Mouse (Mus musculus) layer of hippocampus, postnatal 25 days (tissue): ENCODE measurements around the gene Lrrc42. TPM values are rescaled to one million over a fixed set of nuclear protein-coding genes. Genes with fewer than 3 reads are reported as not detected.

Experiments
- DNase-seq, 2 experiments: peaks; one replicate each; pipeline ENCODE4 v3.0.0; 2022; ENCODE audit warnings: mixed read lengths in 2 of 2, low spot score in 1 of 2; ENCODE audit errors: extremely low spot score in 1 of 2
- total RNA-seq, 2 experiments: library from RNA; stranded (reverse); gene quantifications; 2 replicates each; pipeline ENCODE4 v1.2.3; 2021

The Lrrc42 gene
- total RNA-seq: 10 to 100 TPM; 33.2 to 40.4 TPM

DNA sequence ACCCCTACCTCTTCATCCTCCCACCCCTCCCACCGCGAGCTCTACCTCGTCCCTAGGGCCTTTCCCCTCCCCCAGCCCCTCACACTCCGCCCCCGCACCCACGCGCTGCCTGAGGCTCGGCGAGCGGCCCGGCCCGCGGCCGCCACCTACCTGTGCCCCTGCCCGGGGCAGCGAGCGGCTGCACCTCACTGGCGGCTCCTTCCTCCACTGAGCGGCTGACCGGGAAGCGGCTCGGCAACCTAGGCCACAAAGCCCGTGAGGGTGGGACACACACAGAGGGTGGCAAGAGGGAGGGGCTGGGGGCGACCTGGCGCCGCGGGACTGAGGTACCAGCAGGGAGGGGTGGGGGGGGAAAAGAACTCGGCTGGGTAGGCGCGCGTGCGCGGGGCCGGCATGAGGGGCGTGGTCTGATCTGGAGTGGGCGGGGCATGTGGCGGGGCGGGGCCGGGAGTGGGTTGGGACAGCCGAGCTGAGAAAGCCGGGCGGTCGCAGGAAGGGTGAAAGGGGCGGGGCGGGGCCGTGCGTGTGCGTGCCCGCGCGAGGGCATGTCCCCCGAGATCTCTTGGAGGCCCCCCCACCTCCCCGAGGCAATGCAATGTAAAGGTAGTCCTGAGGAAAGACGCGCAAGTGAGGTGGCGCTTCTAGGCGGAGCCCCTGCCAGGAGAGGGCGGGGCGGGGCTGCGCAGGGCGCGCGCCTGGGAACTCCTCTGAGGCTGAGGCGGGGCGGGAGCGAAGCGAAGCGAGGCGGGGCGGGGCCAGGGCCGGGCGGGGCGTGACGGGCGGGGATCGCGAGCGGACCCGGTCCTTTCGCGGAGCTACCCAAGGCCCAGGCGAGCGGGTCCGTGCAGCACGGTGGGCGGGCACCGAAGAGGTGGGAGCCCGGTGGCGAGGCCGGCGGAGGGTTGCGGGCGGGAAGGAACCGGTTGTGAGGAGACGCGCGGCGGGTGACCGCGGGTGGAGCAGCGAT lies at the start of gene Lrrc42, which contains the start of gene Hspb11:
Gene Lrrc42, minus strand, starts transcription at position 408 of the 967 bp plus-strand sequence.
Gene Hspb11, plus strand, starts transcription at position 469 of the 967 bp plus-strand sequence.
- peak; percentile 82 to 85 for DNase-seq

DNA sequence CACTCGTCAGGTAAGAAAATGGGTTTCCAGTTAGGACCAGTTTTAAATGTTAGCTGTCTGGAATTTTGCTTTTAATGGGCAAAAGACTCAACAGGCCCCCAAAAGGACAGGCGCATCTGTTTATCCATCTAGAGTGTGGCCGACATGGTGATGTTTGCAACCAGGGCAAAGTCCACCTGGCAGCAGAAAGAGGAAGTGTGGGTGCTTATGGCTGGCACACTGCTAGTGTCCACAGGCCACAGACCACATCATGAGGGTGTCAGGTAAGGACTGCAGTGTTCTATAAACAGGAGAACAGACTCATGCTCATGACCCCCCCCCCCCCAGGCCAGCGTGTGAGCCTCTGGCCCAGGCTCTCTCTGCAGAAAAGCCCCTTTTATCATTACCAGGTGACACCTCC lies 49.5 kb upstream of the Lrrc42 start:
- DNase-seq: no peak

DNA sequence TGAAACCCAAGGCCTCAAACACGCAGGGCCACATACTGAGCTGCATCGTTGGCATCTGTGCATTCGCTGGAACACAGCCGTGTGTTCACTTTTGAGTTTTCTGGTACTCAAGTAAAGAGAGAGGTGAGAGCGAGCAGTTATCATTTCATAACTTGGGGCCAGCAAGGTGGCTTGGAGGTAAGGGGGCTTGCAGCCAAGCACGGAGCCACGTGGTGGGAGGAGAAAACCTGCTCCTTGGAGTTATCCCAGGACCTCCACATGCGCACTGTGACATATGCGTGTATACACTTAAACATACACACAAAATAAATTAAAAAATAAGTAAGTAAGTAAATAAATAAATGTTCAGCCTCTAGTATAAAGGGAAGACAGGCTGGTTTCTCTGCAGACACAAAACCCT lies 48.9 kb upstream of the Lrrc42 start:
- no peak for DNase-seq

DNA sequence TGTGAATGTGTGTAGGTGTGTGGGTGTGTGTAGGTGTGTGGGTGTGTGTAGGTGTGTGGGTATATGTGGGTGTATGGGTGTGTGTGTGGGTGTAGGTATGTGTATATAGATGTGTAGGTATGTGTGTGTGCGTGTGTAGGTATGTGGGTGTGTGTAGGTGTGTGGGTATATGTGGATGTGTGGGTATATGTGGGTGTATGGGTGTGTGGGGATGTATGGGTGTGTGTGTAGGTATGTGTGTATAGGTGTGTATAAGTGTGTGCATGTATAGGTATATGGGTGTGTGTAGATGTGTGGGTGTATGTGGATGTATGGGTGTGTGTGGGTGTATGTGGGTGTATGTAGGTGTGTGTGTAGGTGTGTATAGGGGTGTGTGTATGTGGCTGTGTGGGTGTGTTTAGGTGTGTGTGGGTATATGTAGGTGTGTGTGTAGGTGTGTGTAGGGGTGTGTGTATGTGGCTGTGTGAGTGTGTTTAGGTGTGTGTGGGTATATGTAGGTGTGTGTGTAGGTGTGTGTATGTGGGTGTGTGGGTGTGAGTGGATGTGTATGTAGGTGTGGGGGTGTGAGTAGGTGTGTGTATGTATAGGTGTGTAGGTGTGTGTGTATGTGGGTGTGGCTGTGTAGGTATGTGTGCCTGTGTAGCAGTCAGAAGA lies 47.7 kb upstream of the Lrrc42 start:
- no peak for DNase-seq

DNA sequence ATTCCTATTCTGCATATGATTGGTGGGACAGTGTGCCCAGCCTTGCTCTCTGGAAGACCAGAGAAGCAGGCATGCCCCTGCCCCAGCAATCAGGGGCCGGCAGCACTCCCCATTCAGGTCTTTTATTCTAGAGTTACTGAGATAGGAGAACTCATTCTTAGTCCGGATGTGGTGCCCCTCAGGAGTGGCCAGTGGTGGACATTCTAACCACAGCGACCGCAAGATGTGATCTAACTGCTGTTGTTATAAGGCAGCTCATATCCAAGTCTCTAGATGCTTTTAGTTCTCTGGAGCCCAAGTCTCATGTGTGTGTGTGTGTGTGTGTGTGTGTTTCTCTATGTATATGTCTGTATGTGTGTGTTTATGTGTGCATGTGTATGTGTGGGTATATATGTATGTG lies 47.0 kb upstream of the Lrrc42 start:
- no peak for DNase-seq

DNA sequence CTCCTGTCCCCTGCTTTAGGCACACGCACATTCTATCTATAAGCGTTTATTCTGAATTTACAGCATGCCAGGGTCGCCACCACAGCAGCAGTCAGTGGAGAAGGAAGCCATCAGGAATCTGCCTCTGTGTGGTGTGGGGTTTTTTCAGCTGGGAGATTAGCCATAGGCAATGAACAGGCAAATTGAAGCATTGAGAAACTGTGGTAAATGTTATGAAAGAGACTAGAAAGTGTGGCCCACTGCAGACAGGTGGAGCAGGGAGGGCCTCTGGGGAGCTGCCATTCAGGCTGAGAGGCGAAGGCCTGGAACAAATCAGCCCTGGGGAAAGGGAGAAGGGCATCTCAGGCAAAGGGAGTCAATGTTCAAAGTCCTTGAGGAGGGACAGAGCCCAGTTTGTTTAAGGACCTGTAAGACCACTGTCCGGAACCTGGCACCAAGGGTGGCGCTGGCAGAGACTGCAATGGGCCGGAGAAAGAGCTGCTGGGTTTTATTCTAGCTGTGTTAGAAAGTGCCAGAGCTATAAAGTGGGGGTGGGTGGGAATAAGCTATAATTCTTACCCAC lies 46.5 kb upstream of the Lrrc42 start:
- DNase-seq: no peak

DNA sequence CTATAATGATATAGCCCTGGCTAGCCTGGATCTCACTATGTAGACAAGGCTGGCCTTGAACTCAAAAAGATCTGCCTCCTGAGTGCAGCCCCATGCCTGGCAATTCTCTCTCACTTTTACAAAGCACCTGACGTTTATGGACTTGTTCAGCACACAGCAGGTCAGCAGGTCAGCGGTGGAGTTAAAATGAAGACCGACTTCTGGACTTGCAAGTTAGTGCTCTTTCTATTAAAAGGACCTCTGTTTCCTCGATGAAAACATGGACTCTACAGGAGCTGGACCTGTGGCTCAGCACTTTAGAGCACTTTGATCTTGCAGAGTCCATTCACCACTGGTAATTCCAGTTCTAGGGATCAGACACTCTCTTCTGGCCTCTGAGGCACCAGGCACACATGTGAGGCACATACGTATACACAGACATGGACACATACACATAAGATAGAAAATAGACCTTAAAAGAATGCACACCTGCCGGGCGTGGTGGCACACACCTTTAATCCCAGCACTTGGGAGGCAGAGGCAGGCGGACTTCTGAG lies 44.8 kb upstream of the Lrrc42 start:
- DNase-seq: no peak

DNA sequence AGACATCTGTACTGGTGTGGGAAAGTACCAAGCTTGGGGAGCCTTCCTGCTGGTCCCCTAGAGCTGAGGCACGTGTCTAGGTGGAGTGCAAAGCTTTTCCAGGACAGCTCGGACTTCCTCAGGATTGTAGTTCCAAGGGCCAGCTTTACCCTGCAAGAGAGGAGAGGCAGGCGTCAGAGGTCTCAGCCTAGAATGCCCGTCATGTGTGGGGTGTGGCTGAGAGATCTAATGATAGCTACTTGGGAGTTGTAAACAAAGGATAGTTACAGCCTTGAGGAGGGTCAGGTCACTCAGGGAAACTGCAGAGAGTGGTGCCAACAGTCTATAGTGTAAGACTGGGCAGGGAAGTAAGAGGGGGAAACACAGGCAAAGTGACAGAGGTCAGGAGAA lies 38.9 kb upstream of the Lrrc42 start:
- no peak for DNase-seq

DNA sequence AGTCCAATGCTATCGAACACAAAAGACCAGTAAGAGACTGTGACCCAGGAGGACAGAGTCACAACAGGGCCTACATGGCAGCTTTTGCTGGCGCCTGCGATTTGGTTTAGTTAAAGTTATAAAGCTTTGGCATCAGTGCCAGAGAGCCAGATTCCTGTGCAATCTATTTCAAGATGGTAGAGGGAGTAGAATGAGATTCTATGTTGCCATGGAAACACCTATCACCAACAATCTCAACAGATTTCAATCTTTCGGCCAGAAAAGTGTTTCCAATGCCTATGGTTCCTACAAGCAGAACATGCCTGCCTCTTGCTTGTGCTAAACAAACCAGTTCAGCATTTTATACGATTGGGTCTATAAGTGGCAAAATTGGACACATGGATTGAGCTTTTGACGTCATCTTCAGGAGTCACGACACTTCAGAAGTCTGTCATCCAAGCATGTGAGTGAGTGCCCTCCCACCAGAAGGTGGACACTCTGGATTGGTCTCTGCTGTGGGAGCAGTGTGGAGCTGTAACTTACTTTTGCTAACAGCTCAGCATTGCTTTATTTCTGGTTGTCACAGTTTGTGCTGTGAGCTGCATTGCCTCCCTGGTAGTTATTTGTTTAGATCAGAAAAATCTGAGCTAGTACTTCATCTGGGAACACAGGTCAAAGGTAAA lies 38.4 kb upstream of the Lrrc42 start:
- DNase-seq: peak in 1 of 2 experiments; percentile 16

DNA sequence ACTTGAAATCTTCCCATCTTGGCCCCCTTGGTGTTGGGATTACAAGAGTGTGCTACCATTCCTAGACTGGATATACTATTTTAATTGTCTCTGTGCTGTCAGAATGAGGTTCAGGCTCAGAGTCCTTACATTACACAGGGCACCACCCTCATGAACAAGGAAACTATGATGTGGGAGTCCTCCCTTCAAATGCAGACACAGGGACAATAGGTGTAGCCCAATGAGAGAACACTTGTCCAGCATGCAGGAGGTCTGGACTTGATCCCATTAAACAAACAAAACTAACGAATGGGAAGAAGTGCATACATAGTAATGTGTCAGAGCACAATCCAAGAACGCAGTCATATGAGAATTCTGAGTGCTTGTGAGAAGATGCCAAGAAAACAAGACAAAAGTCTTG lies 34.2 kb upstream of the Lrrc42 start:
- DNase-seq: no peak

DNA sequence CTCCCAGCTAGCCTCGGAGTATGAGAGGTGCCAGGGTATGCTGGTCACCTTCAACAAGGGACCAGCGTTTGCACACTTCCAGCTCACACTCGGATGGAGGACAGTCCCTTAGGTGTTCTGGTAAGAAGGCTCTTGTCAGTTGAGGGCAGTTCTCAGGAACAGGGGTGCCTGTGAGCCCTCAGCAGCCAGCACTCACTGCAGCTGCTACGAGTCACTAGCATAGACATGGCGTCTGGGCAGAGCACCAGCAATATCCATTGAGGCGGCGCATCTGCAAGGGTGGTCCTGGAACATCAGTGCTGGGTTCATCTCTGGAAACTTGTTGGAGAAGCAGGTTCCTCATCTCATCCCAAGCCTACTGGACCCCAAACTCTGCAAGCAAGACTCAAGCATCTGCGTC lies 33.1 kb upstream of the Lrrc42 start:
- DNase-seq: no peak

DNA sequence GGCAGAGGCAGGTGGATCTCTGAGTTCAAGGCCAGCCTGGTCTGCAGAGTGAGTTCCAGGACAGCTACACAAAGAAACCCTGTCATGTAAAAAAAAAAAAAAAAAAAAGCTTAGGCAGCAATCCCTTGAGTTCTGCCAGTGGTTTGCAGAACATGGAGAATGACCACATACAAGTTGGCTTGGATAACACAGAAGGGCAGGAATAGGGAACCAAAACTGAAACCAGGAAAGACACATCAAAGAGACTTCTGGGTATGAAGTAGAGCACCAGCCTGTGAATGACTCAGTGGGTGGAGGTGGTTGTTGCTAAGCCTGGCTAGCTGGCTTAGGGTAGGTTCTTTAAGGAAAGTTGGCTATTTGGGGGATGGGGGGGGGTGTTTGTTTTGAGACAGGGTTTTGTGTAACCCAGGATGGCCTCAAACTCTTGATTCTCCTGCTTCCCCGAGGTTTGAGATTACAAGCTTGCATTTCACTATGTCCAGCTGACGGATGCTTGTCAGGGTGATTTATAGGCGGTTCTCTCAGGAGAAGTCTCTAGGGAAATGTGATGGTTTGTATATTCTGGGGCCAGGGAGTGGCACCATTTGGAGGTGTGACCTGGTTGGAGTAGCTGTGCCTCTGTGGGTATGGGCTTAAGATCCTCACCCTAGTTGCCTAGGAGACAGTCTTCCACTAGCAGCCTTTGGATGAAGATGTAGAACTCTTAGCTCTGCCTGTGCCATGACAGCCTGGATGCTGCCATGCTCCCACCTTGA lies 32.3 kb upstream of the Lrrc42 start:
- DNase-seq: no peak

DNA sequence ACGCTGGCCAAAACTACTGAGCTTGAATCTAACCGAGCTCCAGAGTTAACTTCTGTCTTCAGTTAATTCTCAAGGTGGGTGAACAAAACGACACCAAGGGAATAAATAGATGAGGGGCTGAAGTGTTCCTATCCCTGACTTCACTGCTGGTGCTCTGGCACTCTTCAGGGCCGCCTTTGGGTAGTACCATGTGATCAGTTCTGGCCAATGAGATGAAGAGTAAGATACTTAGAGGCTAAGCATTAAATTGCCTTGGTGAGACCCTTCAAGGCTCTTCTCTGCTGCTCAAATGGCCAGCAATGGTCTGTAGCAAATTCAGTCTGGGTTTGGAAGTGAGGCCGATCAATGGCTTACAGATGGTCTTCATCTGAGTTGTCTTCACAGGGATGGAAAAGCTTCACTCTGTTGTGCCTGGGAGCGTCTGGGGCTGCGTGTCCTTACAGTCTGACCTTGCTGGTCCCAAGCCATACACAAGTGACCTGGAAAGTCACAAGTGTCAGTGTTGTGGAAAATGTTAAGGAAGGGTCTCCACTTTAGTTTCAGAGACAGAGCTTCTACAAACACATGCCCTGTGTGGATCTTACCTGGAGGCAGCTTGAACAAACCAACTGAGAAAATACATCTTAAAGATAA lies 27.6 kb upstream of the Lrrc42 start:
- DNase-seq: no peak

DNA sequence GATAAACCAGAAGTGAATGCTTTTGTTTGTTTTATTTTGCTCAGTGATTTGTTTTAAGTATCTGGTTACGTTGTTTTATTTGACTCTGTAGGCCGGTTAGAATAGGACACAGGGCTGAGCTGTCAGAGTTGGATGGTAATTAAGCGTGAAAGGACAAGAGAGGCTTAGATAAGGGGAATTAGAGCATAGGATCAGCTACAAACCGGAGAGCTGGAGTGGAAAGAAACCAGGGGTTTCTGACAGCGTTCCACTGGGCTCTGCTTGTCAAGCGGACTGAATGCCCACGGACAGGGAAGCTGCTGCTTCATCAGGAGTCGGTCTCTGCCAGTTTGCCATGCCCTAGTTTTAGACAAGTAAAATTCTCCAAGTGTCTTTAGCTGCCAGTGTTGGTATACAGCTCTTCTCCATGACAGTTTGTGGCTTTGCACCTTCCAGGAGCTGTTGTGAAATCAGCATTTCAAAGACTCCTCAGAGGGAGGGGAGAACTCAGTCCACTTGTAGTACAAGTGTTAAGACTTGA lies 24.9 kb upstream of the Lrrc42 start:
- DNase-seq: no peak

DNA sequence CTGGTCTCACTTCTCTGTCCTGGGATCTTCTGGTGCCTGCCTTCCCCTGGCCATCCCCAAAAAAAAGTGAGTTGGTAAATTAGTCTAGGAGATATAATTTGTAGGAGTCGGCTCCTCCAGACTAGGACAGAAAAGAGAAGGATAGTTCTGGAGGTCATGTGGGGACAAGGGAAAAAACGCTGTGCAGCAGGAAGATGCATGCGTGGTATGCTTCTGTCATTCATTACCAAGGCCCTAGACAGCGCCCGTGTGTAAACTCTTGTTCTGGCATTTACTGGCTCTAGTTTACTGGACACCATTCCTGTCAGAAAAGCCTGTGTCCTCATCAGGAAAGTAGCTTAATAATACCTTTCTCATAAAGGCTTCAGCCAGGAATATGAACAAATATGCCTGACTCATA lies 21.2 kb upstream of the Lrrc42 start:
- DNase-seq: no peak

DNA sequence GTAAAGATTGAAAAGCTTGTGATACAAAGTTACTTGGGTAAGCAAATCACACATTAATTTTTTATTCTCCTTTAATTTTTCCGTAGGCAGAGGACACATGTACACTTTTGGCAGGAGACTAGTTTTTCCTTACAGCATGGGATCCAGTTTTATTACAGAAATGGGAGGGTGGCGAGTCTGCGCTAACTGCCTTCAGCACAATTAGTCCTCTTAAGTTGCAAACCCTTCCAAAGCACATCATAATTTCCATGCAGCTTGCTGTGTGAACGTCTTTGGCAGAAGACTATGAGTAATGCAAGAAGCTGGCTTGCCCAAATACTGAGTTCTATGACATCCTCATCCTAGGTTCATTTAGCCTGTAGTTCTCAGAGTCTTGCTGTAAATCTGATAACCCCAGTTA lies 20.4 kb upstream of the Lrrc42 start:
- no peak for DNase-seq

DNA sequence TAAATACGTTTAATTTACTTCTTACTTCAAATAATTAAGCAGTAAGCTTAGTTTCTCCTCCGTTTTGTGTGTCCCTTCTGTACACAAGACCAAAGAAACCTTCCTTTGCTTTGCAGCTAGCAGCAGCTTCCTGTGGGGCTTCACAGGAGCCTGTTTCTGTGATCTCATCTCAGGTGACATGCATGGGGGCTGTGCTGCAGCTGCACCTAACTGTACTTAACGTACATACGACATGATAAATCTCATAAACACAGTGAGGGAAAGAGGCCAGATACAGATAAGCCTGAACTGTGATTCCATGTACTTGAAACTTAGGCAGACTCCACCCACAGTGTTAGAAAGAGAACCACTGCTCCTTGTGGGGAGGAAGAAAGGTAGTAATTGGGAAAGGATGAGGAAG lies 6.7 kb upstream of the Lrrc42 start:
- no peak for DNase-seq

DNA sequence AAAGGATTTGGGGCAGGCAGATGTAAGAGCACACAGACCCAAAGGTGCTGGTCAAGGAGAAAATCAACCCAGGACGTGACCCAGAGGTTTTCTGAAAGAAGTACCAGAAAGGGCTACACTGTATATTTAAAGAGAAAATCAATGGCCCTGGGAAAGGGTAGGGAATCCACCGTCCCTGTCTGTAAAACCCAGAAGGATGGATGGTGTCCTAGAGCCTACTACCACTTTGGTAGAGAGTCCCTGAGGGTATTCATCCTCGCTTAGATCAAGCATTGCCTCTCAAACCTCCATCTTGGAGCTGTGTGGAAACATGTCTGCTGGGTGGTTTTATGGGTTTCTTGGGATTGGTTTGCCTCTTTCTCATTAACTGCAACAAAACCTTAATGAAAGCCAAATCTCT lies 1.1 kb upstream of the Lrrc42 start:
- no peak for DNase-seq

DNA sequence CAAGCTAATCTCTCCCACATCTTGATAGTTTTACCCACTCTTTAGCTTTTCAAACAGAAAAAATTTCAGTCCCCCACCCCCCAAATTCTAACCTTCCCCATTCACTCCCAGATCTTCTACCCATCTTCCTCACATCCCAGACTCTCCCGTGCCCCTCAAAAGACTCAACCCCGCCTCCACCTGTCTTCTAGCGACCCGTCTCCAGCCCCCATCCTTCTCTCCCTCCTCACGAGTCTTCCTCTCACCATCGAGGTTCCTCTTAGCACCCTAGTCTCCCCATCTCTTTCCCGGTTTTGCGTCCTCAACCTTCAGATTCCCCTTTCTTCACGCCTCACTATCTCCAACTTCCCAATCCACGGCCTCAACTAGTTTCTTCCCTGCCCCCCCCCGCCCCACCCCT lies 810 bp downstream of the Lrrc42 start:
- DNase-seq: no peak
